Mouse (Mus musculus): Measurements from ENCODE around the gene Ebp.

- TF ChIP-seq CTCF (conservative IDR thresholded peaks at IDR 0.05 in 1 of 2, IDR thresholded peaks at IDR 0.05 in 1 of 2; ENCODE audit: low read depth in 2 of 2, low read length in 2 of 2), result no peak
- TF ChIP-seq NELFE (IDR thresholded peaks at IDR 0.05; ENCODE audit: low read depth, low read length), result no peak
- no peak for TF ChIP-seq GABPA (IDR thresholded peaks at IDR 0.05; ENCODE audit: insufficient replicate concordance, low read depth, low read length)
- no peak for TF ChIP-seq BHLHE40 (IDR thresholded peaks at IDR 0.05; ENCODE audit: low read depth, low read length)
- TF ChIP-seq SMC3 (IDR thresholded peaks at IDR 0.05; ENCODE audit: low read depth, low read length), result no peak
These were observed 11.8 kb upstream of the Ebp start for GRCm38 (mm10) chrX:8205088-8205487.
